Mouse (Mus musculus) cerebellum, postnatal 4 days (tissue): ENCODE results near the gene Zcrb1.

ENCODE experiments used
- DNase-seq, 2 experiments: peaks; one replicate each; pipeline ENCODE4 v3.0.0; 2022; ENCODE audit warnings: low spot score in 2 of 2, mixed read lengths in 1 of 2

Zcrb1 gene

DNA sequence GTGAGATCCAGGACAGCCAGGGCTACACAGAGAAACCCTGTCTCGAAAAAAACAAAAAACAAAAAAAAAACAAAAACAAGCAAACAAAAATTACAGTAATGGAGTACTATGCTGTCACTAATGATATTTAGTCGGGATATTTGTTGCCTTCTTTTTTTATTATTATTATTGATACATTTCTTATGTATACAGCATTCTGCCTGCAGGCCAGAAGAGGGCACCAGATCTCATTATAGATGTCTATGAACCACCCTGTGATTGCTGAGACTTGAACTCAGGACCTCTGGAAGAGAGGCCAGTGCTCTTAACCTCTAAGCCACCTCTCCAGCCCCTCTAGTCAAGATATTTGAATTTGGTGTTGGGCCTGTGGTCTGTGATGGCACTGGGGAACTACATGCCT, 26.3 kb downstream of the Zcrb1 start:
- no peak for DNase-seq

DNA sequence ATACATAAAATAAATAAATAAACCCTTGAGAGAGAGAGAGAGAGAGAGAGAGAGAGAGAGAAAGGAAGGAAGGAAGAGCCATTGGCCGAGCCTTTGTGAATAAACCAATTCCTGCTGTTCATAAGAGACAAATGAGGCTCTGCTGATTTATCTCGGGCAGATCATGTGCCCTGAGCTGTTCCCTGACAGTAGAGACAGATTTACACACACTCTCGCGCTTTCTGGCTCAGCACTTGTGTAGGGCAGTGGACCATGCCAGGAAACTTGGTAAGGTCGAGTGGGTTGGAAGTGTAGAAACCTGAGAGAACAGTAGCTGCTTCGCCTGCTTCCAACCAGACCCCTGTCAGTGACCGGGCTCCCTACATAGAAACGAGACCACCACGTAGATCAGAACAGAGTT, 29.6 kb downstream of the Zcrb1 start:
- DNase-seq: no peak

DNA sequence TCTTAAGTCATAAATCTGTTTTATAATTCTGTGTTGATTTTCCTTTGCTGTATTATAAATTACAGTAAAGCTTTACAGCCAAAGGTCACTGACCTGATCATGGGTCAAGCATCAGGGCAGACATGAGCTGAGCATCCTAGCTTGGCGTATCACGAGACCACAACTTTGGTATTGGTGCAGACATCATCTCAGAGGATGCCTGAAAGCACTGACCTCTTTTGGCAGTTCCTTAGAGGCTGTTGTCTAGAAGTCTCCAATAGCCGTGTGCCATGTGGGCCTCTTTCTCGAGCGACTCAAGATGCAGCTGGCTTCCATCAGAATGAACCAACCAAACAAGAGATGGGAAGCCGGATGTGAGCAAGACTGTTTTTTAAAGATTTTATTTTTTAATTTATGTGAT, 32.6 kb downstream of the Zcrb1 start:
- DNase-seq: no peak

DNA sequence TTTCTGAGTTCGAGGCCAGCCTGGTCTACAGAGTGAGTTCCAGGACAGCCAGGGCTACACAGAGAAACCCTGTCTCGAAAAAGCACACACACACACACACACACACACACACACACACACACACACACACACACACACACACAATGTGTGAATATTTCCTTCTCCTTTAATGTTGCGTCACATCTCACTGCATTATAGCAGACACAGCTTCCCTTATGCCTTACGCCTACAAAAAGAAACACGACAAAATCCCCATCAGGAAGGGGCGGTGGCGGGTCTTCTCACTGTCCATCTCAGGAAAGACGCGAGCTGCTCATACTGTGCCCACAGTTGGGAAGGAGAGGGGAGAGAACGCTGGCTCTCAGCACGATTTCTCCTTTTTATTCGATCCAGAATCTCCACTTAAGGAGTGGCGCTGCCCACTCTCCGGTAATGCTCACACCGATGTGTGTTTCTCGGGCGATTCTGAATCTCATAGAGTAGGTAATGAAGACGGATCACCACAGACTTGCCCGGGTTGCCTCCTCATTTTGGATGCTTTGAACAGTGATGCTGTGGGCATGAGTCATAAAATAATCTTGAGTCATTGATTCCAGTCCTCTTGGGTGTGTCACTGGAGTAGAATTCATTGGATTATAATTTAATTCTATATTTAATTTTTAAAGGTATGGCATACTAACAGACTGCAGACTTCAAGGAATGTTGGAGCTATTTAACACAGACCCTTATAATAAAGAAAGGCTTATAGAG, 39.6 kb downstream of the Zcrb1 start:
- no peak for DNase-seq

DNA sequence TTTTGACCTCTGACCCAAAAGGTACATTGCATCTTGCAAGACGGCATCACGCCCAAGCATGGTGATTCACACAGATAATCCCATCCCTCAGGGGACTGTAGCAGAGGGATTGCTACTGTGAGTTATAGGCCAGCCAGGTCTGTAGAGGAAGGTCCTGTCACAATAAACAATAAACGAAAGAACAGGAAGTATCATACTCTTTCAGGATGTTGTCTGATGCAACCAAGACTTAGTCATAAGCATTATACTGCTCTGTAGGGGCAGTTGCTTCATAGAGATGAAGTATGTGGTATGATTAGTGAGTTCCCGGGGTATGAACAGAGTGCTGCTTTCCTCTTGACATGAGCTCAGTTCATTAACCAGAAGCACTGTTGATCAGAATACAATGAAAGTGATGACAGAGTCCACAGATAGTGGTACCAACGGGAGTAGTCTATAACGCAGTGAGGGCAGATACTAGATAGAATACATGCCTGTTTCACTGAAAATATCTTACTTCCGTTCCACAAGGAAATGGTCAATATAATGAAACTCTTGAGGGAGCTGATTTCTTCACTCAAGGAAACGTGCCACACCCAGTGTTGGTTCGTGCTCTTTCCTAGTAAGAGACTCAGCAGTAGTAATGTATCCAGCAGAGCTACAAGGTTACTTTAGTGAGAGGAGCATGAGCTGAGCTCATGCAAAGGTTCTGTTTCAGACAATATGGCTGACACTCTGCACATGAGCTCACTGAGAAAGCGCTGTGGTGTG, 57.3 kb downstream of the Zcrb1 start:
- no peak for DNase-seq

DNA sequence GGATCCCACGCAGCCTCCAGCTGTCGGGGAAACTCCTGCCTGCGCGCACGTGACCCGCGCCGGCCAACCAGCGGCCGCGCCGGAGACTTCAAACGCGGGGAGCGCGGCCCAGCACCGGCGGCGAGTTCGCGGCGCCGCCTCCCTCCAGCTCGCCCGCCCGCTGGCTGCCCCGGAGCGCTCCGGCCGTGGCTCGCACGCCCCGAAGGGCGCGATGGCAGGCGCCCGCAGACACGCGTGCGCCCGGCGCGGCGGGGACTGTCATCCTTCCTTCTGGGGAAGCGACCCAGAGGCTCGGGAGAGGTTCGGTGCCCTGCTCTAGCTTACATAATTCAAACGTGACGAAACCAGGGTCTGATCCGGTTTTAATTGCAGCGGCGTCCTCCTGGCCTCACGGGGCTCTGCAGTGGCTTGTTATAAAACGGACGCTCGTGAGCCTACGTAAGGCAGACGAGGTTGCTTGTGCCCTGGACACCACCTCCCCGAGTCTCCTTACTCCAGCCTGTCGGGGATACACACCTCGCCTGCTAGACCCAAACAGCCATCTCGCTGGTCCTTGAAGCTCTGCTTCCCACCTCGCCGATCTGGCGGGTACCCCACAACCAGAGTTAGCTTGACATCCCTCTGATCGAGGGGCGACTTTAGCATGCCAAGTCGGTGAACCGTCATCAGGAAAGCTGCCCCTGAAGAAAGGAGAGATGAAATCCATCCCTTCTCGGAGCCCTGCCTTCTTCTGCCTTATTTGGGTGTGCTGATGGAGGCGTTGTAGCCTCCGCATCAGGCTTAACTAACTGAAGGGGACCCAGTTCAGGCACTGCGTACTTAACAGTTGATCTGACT, 61.0 kb downstream of the Zcrb1 start, which contains the start of gene Yaf2:
Gene Yaf2 (minus strand): TSS at position 11 of the 837 bp plus-strand sequence.
- DNase-seq: peak; percentile 48 to 81

DNA sequence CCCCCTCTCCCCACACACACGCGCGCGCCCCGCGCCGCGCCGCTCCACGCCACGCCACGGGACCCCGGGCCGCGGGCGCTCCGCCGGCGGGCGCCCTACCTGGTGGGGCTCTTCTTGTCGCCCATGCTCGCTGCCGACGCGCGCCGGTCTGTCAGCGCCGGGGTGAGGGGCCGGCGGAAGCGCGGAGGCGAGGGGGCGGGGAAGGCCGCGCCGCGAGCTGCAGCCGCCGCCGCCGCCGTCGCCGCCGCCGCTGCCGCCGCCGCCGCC, 61.5 kb downstream of the Zcrb1 start:
- no peak for DNase-seq
